Mouse (Mus musculus) inflammation-experienced regulatory T-cells, adult 6 months (primary cell): ENCODE measurements around the gene P2ry6. TPM values are rescaled to one million over a fixed set of nuclear protein-coding genes. Genes with fewer than 3 reads are reported as not detected.

Source experiments
- ATAC-seq: one replicate; pipeline ENCODE4 v1.8.0; 2017
- polyA plus RNA-seq, 3 experiments: library from polyadenylated mRNA; unstranded; fragments of 100-300 nt; shearing (Covaris generic); gene quantifications; one replicate each; pipeline ENCODE4 v1.2.1; 2017

The P2ry6 gene
- under 1 TPM in 1 of 3 experiments, not detected in 2; 0.60 TPM for polyA plus RNA-seq

GRCm38 (mm10) chr7:100974135-100974903 lies at the start of gene P2ry6:
Gene P2ry6, minus strand, starts transcription at chr7:100974649.
- ATAC-seq = no peak

GRCm38 (mm10) chr7:101017492-101017891 lies 43.0 kb upstream of the P2ry6 start:
- no peak for ATAC-seq

DNA sequence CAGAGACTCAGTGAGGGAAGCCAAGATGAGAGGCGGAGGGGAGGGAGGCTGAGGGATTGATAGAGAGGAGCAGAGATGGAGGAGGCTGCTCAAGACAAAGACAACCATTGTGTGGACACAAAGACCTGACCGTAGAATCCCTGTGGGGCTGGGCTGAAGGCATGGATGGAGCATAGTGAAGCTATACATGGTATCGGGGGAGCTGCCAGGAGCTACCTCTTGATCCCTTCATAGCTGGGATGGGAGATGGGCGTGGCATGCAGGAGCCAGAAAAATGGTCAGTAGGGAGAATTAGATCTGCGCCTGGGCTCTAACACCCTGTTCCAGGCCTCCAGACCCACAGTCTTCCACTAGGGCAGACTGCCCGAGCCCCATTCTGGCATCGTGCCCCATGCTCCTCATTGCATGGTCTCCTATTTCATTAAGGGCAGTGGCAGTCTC lies 42.6 kb upstream of the P2ry6 start:
- ATAC-seq = no peak

GRCm38 (mm10) chr7:101014985-101015384 lies 40.5 kb upstream of the P2ry6 start:
- no peak for ATAC-seq

DNA sequence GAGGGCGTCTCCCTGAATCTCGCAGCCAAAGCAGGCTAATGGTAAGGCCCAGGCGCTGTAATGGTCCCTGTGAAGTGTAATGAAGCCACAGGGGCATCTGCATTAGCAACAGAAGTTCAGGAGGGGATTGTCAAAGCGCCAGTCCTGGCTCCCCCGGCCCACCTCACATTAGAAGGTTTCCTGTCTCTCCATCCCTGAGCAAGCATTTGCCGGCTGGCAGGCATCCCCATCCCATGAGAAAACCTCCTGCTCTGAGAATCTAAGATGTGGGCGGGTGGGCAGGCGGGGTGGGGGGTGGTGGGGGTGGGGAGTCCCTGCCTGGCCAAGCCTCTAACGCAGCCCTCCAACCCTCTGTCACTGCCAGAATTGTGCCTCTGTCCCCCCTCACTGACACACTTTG lies 39.6 kb upstream of the P2ry6 start:
- ATAC-seq = no peak

GRCm38 (mm10) chr7:101012541-101012940 lies 38.1 kb upstream of the P2ry6 start, which contains the start of gene P2ry2:
Gene P2ry2, minus strand, starts transcription at chr7:101012866.
- no peak for ATAC-seq

GRCm38 (mm10) chr7:101011681-101012367 lies 37.4 kb upstream of the P2ry6 start:
- ATAC-seq = peak; percentile 41

GRCm38 (mm10) chr7:101010741-101011140 lies 36.3 kb upstream of the P2ry6 start:
- no peak for ATAC-seq

DNA sequence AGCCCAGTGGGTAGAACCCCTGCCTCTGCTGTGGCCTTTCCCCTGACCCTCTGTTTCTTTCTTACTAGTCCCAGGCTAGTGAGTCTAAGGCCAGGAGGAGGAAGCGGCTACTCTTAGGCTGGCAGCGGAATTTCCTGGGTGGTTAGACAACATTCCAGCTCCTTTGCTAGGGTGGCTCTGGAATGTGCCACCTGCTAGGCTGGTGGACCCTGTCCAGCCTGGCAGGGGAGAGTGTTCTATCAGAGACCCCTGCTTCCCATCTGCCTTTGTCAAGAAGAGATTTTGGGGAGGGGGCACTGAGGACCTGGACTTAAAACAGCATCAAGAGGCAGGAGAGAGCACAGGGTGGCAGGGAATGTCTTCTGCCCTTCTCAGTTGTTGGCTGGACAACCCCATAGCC lies 31.8 kb upstream of the P2ry6 start:
- no peak for ATAC-seq

GRCm38 (mm10) chr7:101005119-101005518 lies 30.7 kb upstream of the P2ry6 start:
- ATAC-seq = no peak

- ATAC-seq = no peak
Measured at GRCm38 (mm10) chr7:101003442-101004326, 29.2 kb upstream of the P2ry6 start.

DNA sequence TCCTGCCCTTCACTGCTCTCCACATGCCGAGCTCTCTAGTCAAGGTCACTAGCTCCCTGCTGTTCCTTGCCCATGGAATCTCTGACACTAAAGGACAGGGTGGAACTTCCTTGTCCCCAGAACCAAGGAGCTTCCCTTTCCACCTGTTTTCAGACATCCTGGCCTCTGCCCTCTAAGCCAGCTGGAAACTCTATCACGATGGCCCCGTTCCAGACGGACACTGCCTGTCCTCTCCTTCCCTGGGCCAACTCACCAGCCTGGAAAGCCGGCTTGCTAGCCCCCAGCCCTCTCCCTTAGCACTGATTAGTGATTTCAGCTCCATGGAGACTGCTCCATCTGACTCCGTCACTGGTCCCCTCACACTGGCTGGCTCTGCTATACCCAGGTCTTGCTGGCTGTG lies 27.8 kb upstream of the P2ry6 start:
- no peak for ATAC-seq

DNA sequence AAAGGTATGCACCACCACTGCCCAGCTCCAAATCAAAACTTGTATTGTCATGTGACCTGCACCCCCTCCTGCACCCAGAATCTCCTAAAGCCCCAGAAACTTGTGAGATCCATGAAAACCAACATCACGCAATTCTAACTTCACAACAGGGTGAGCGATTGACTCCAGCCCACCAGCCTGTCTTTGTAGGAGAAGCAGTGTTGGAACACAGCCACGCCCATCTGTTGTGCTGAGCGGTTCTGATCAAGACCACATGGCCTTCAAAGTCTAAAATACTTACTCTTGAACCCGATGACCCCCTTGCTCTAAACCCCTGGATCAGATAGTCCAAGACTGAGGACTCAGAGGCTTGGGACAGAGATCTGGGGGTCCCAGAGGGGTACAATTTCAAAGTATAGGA lies 25.2 kb upstream of the P2ry6 start:
- ATAC-seq = no peak

DNA sequence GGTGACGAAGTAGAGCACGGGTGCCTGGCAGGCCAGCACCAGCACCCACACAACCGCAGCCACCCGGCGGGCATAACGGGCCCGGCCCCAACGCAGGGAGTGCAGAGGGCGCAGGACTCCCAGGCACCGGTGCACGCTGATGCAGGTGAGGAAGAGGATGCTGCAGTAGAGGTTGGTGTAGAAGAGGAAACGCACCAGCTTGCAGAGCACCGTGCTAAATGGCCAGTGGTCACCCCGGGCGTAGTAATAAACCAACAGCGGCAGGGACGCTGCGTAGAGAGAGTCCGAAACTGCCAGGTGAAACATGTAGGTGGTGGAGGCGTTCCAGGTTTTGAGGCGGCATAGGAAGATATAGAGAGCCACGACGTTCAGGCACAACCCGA lies 24.1 kb upstream of the P2ry6 start:
- no peak for ATAC-seq

DNA sequence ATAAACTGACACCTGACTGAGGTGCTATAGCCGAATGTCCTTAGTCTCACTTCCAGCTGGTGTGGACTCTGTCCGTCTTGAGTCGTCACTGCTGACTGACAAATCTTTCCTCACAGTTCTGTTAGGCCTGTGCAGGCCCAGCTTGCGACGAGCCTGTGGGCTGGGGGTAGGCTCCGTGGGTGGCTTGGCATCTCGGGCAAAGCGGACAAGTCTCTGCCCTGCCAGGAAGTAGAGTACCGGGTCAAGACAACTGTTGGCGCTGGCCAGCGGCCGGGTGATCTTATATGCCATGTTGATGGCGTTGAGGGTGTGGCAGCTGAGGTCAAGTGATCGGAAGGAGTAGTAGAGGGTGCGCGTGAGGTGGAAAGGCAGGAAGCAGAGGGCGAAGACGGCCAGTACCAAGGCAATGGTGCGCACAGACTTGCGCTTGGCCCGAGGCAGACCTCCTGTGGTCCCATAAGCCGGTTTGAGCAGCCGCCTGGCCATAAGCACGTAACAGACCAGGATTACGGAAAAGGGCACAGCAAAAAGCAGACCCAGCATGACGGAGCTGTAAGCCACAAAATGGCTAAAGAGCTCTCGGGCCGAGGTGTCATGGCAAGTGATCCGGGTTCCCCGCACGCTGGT lies 23.6 kb upstream of the P2ry6 start:
- ATAC-seq = no peak

- ATAC-seq = no peak
Measured at GRCm38 (mm10) chr7:100997215-100997614, 22.8 kb upstream of the P2ry6 start.

DNA sequence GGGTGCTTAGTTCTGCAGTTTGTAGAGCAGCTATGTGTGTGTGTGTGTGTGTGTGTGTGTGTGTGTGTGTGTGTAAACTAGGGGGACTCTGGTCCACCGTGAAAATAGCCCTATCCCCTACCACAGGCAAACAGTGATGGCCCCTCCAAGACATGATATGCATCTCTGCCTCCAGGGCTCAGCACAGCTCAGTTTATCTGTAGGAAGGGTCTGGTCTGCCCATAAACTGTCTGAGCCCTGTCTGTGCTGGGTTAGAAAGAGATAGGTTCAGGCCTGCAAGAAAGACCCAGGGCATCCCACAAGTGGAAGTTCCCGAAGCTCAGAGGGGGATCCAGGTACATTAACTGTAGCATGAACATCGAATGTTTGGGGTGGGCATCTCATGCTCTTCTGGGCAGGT lies 21.5 kb upstream of the P2ry6 start:
- ATAC-seq = no peak

- ATAC-seq = no peak
Measured at GRCm38 (mm10) chr7:100995260-100995864, 20.9 kb upstream of the P2ry6 start.

- no peak for ATAC-seq
Measured at GRCm38 (mm10) chr7:100993166-100993565, 18.7 kb upstream of the P2ry6 start.

DNA sequence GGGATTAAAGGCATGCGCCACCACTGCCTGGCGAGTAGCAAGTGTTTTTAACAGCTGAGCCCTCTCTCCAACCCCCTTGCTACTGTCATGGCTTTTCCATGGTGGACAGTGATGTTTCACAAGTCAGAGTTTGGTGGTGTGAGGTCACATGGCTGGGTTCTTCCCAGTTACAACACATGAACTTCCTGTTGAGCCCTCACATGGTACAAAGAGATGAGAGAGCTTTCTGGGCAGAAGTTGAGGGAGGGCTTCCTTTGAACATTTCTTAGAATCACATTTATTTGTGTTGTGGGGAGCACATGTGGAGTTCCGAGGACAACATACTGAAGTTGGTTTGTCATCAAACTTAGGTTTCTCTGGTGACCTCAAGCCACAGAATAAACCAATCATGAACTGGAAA lies 17.5 kb upstream of the P2ry6 start:
- ATAC-seq = no peak

- no peak for ATAC-seq
Measured at GRCm38 (mm10) chr7:100990636-100991311, 16.3 kb upstream of the P2ry6 start.

GRCm38 (mm10) chr7:100988092-100988491 lies 13.6 kb upstream of the P2ry6 start:
- no peak for ATAC-seq
